In genomic region chr11:23307566-23307920, GRCm38 (mm10) we compare ENCODE assay signal across 9 mouse cellular contexts. TPM values are rescaled to one million over a fixed set of nuclear protein-coding genes. Genes with fewer than 3 reads are reported as not detected.
A peak's percentile ranks its signal among the peaks of the same experiment; 100 is the strongest.
DNase-seq lines count a peak whose midpoint lies in the region; ATAC-seq and TF ChIP-seq lines count a peak whose summit lies in the region.
"Had no signal": no experiment of that assay in that cellular context is flagged by ENCODE, and none has a peak within 500 bp of the region (broad histone marks: within the 10 kb centered on the region; RNA-seq: fewer than 3 reads in every experiment).

No protein-coding gene starts in this region.

- H3K4me2 ChIP-seq in kidney, embryonic 16.5 days (replicated peaks; ENCODE audit: low read depth, low read length) = peak overlapping the region; percentile 62
- H3K4me2 ChIP-seq in hindbrain, embryonic 16.5 days (ENCODE audit: low read length) = peak overlapping the region; percentile 64
- peak overlapping the region; percentile 58 for H3K4me2 ChIP-seq in midbrain, postnatal 0 days (ENCODE audit: low read depth, low read length, poor library complexity, severe bottlenecking)

- whole genome bisulfite sequencing in kidney, embryonic 16.5 days = under 1% methylated on average over 6 of the region's 6 CpGs
- WGBS in hindbrain, embryonic 16.5 days = 2% methylated on average over 6 of the region's 6 CpGs
- 2% methylated on average over 6 of the region's 6 CpGs for whole genome bisulfite sequencing in midbrain, postnatal 0 days

- H3K36me3 ChIP-seq in kidney, embryonic 16.5 days (ENCODE audit: insufficient read depth, low read length) = 0 out of 2 replicates have a peak, but pooled peaks cover 1% of the 10 kb centered on the region
- no peaks in the 10 kb centered on the region for H3K36me3 ChIP-seq in hindbrain, embryonic 16.5 days (ENCODE audit: control insufficient read depth, insufficient read depth, low read length)
- no peaks in the 10 kb centered on the region for H3K36me3 ChIP-seq in midbrain, postnatal 0 days (ENCODE audit: insufficient read depth, low read length)

- H3K27me3 ChIP-seq in kidney, embryonic 16.5 days (ENCODE audit: insufficient read depth, low read length) = no peaks in the 10 kb centered on the region
- H3K27me3 ChIP-seq in hindbrain, embryonic 16.5 days (replicated peaks; ENCODE audit: control insufficient read depth, insufficient read depth, low read length) = no peaks in the 10 kb centered on the region
- no peaks in the 10 kb centered on the region for H3K27me3 ChIP-seq in midbrain, postnatal 0 days (ENCODE audit: insufficient read depth, low read length)

- no peak for TF ChIP-seq POLR2A in bone marrow macrophage, adult 2 months (IDR thresholded peaks at IDR 0.05; ENCODE audit: borderline replicate concordance, low read depth, low read length)

- no peak for ATAC-seq in kidney, embryonic 16.5 days (ENCODE audit: low FRiP score, low TSS enrichment)
- no peak for ATAC-seq in hindbrain, embryonic 16.5 days
- ATAC-seq in midbrain, postnatal 0 days (ENCODE audit: low FRiP score) = no peak
- ATAC-seq: activated CD4-positive, CD25-positive, alpha-beta regulatory T cell, adult 4 months had no signal

- no peak for TF ChIP-seq CTCF in bone marrow macrophage, adult 2 months (IDR thresholded peaks at IDR 0.05; ENCODE audit: low read depth, low read length)
- no peak for TF ChIP-seq CTCF in midbrain, postnatal 0 days (IDR thresholded peaks at IDR 0.05)

- peak overlapping the region; percentile 99 for H3K27ac ChIP-seq in kidney, embryonic 16.5 days (ENCODE audit: low read length)
- no peak overlapping the region for H3K27ac ChIP-seq in bone marrow macrophage, adult 2 months (ENCODE audit: insufficient read depth, low read depth, low read length)
- H3K27ac ChIP-seq in hindbrain, embryonic 16.5 days (ENCODE audit: low read depth, low read length) = peak overlapping the region; percentile 95
- H3K27ac ChIP-seq in midbrain, postnatal 0 days (ENCODE audit: low read depth, low read length) = peak overlapping the region; percentile 95

- peak overlapping the region; percentile 87 for H3K4me3 ChIP-seq in kidney, embryonic 16.5 days (ENCODE audit: low read length)
- peak overlapping the region; percentile 78 for H3K4me3 ChIP-seq in bone marrow macrophage, adult 2 months (ENCODE audit: insufficient read depth, low read length)
- H3K4me3 ChIP-seq in hindbrain, embryonic 16.5 days (ENCODE audit: low read length) = peak overlapping the region; percentile 95
- H3K4me3 ChIP-seq in midbrain, postnatal 0 days (ENCODE audit: low read depth, low read length) = peak overlapping the region; percentile 97

- H3K9ac ChIP-seq in kidney, embryonic 16.5 days (replicated peaks; ENCODE audit: low read length) = peak overlapping the region; percentile 94
- peak overlapping the region; percentile 98 for H3K9ac ChIP-seq in hindbrain, embryonic 16.5 days (ENCODE audit: low read depth, low read length)
- H3K9ac ChIP-seq in midbrain, postnatal 0 days (replicated peaks; ENCODE audit: low read length, poor library complexity, severe bottlenecking) = peak overlapping the region; percentile 98

- no peak for DNase-seq in kidney, postnatal 25 days
- DNase-seq in midbrain, postnatal 0 days (ENCODE audit: low spot score) = no peak
- no peak for DNase-seq in layer of hippocampus, adult 9-11 months
- DNase-seq in embryo, embryonic 9.5 days (ENCODE audit: extremely low spot score) = no peak
- DNase-seq in thymus, postnatal 4 days = no peak

- peaks cover 10% of the 10 kb centered on the region; the same call in 1 of the 2 replicates for H3K4me1 ChIP-seq in kidney, embryonic 16.5 days (ENCODE audit: insufficient read depth, low read length)
- H3K4me1 ChIP-seq in bone marrow macrophage, adult 2 months (ENCODE audit: control insufficient read depth, insufficient read depth, low read length) = peaks cover 8% of the 10 kb centered on the region; the same call in 1 of the 2 replicates
- peaks cover 9% of the 10 kb centered on the region for H3K4me1 ChIP-seq in hindbrain, embryonic 16.5 days (ENCODE audit: control insufficient read depth, insufficient read depth, low read depth, low read length)
- H3K4me1 ChIP-seq in midbrain, postnatal 0 days (ENCODE audit: insufficient read depth, low read length) = 0 out of 2 replicates have a peak, but pooled peaks cover 5% of the 10 kb centered on the region

- no peaks in the 10 kb centered on the region for H3K9me3 ChIP-seq in kidney, embryonic 16.5 days (ENCODE audit: low read length)
- H3K9me3 ChIP-seq in hindbrain, embryonic 16.5 days (ENCODE audit: control insufficient read depth, low read length) = no peaks in the 10 kb centered on the region
- H3K9me3 ChIP-seq in midbrain, postnatal 0 days (ENCODE audit: low read length) = no peaks in the 10 kb centered on the region

RNA-seq across cellular contexts. Expression of gene Usp34, which starts 0.8 kb away (rescaled TPM):
- polyA plus RNA-seq in kidney, embryonic 16.5 days (2015; fragmentation: Nextera tagmentation; extraction: Ambion mirVana) = 22.4 and 22.5 TPM in 2 replicates
- 27.2 and 30.3 TPM in 2 replicates for polyA plus RNA-seq in bone marrow macrophage, adult 2 months (2012; ENCODE audit: insufficient read depth, insufficient read length, missing spikeins)
- 26.3 and 27.1 TPM in 2 replicates for polyA plus RNA-seq in hindbrain, embryonic 16.5 days (2015; fragmentation: Nextera tagmentation; extraction: Ambion mirVana)
- total RNA-seq in midbrain, postnatal 0 days (2014; rRNA removed) = 107 and 140 TPM in 2 replicates
- polyA plus RNA-seq in midbrain, postnatal 0 days (2015; fragmentation: Nextera tagmentation; extraction: Ambion mirVana) = 24.1 and 30.2 TPM in 2 replicates

RNA-seq across cellular contexts. Expression of gene Xpo1, which starts 51.7 kb away (rescaled TPM):
- 95.1 and 96.8 TPM in 2 replicates for polyA plus RNA-seq in kidney, embryonic 16.5 days (2015; fragmentation: Nextera tagmentation; extraction: Ambion mirVana)
- polyA plus RNA-seq in bone marrow macrophage, adult 2 months (2012; ENCODE audit: insufficient read depth, insufficient read length, missing spikeins) = 57.5 and 70.5 TPM in 2 replicates
- polyA plus RNA-seq in hindbrain, embryonic 16.5 days (2015; fragmentation: Nextera tagmentation; extraction: Ambion mirVana) = 52.6 and 63.5 TPM in 2 replicates
- 65.1 and 86.5 TPM in 2 replicates for total RNA-seq in midbrain, postnatal 0 days (2014; rRNA removed)
- polyA plus RNA-seq in midbrain, postnatal 0 days (2015; fragmentation: Nextera tagmentation; extraction: Ambion mirVana) = 37.4 and 44.0 TPM in 2 replicates
